ENCODE assay signal across 17 mouse cellular contexts in the genomic region with DNA sequence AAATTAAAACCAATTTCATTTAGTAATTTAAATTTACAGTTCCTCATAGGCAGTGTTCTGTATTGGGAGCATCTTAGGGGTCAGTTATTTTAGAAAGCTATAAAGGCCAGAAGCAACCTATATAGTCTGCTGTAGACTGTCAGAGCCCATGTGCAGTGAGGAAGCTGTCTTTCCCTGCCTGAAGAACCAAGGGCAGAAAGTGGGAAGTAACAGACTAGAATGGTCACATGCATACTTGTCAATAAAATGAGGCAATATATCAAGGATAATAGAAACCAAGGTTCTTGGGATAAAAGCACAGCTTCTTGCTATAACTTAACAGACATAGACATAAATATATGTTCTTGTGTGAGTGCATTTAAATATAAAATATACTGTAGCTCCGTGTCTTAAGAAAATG. TPM values are rescaled to one million over a fixed set of nuclear protein-coding genes. Genes with fewer than 3 reads are reported as not detected.
"Had no signal": no experiment of that assay in that cellular context is flagged by ENCODE, and none has a peak within 500 bp of the region (broad histone marks: within the 10 kb centered on the region; RNA-seq: fewer than 3 reads in every experiment).

No protein-coding gene starts in this region.

- H3K4me1 ChIP-seq: kidney, embryonic 15.5 days; liver, embryonic 13.5 days; lung, embryonic 15.5 days; midbrain, embryonic 10.5 days; midbrain, embryonic 13.5 days; neural tube, embryonic 13.5 days had no signal

- H3K9me3 ChIP-seq: kidney, embryonic 15.5 days; liver, embryonic 13.5 days; lung, embryonic 15.5 days; megakaryocyte, embryonic 14.5 days; midbrain, embryonic 10.5 days; midbrain, embryonic 13.5 days; neural tube, embryonic 13.5 days had no signal

- H3K9ac ChIP-seq: kidney, embryonic 15.5 days; liver, embryonic 13.5 days; lung, embryonic 15.5 days; midbrain, embryonic 13.5 days; neural tube, embryonic 13.5 days had no signal

- ATAC-seq: intestine, postnatal 0 days; midbrain, embryonic 13.5 days; midbrain, embryonic 16.5 days had no signal

- H3K36me3 ChIP-seq: liver, embryonic 13.5 days had no signal

- DNase-seq: kidney, adult 2 months; kidney, postnatal 10 days; kidney, postnatal 36 days; liver, embryonic 13.5 days; lung, postnatal 10 days; right cerebral cortex, postnatal 4 days had no signal

- H3K4me2 ChIP-seq: kidney, embryonic 15.5 days; lung, embryonic 15.5 days; midbrain, embryonic 13.5 days; neural tube, embryonic 13.5 days had no signal

- H3K27me3 ChIP-seq: kidney, embryonic 15.5 days; liver, embryonic 13.5 days; lung, embryonic 15.5 days; megakaryocyte, embryonic 14.5 days; midbrain, embryonic 13.5 days; neural tube, embryonic 13.5 days had no signal

- H3K27ac ChIP-seq: kidney, embryonic 15.5 days; liver, embryonic 13.5 days; lung, embryonic 15.5 days; midbrain, embryonic 10.5 days; midbrain, embryonic 13.5 days; neural tube, embryonic 13.5 days had no signal

- H3K4me3 ChIP-seq: kidney, embryonic 15.5 days; liver, embryonic 13.5 days; lung, embryonic 15.5 days; midbrain, embryonic 10.5 days; midbrain, embryonic 13.5 days; myocyte; neural tube, embryonic 13.5 days had no signal

RNA-seq across cellular contexts. Expression of gene Htra1, which starts 33.0 kb away (rescaled TPM):
- total RNA-seq: monocyte, adult 5-6 weeks; neutrophil, adult 5-6 weeks had no signal
